Mouse (Mus musculus) midbrain, postnatal 0 days (tissue): Measurements from ENCODE around the gene Pak1ip1. TPM values are rescaled to one million over a fixed set of nuclear protein-coding genes. Genes with fewer than 3 reads are reported as not detected.

Experiments
- ATAC-seq: fragments of 200-750 bp; cut with Nextera tagmentation; 2 replicates; pipeline ENCODE4 v1.8.0; 2017; ENCODE audit warnings: moderate number of reproducible peaks, mild to moderate bottlenecking, moderate TSS enrichment, moderate library complexity; ENCODE audit not compliant: low FRiP score
- DNase-seq: peaks from one replicate; pipeline ENCODE4 v3.0.0-alpha.2; 2015; ENCODE audit warnings: low spot score
- H3K27ac ChIP-seq: fragments of 300-500 bp; sonication (generic); 2 replicates; pipeline ENCODE4 v1.5.1; 2014; ENCODE audit warnings: low read depth, mild to moderate bottlenecking, low read length, mixed read lengths
- H3K27me3 ChIP-seq: fragments of 300-500 bp; sonication (generic); 2 replicates; pipeline ENCODE4 v1.6.1; 2014; ENCODE audit warnings: low read length, control low read depth, mixed read lengths; ENCODE audit not compliant: insufficient read depth
- H3K36me3 ChIP-seq: fragments of 300-500 bp; sonication (generic); 2 replicates; pipeline ENCODE4 v1.6.1; 2014; ENCODE audit warnings: low read length, control low read depth, mixed read lengths; ENCODE audit not compliant: insufficient read depth
- H3K4me1 ChIP-seq: fragments of 300-500 bp; sonication (generic); 2 replicates; pipeline ENCODE4 v1.6.1; 2014; ENCODE audit warnings: mild to moderate bottlenecking, control low read depth, antibody characterized with exemption, low read length, mixed read lengths; ENCODE audit not compliant: insufficient read depth
- H3K4me2 ChIP-seq: fragments of 300-500 bp; sonication (generic); 2 replicates; pipeline ENCODE4 v1.6.1; 2014; ENCODE audit warnings: low read depth, mild to moderate bottlenecking, low read length, mixed read lengths; ENCODE audit not compliant: poor library complexity, severe bottlenecking
- H3K4me3 ChIP-seq: fragments of 300-500 bp; sonication (generic); 2 replicates; pipeline ENCODE4 v1.5.1; 2014; ENCODE audit warnings: low read depth, mild to moderate bottlenecking, low read length, moderate library complexity
- H3K9ac ChIP-seq: fragments of 300-500 bp; sonication (generic); replicated peaks from 2 replicates; pipeline ENCODE4 v1.6.1; 2014; ENCODE audit warnings: mild to moderate bottlenecking, low read length, moderate library complexity, mixed read lengths; ENCODE audit not compliant: poor library complexity, severe bottlenecking
- H3K9me3 ChIP-seq: fragments of 300-500 bp; sonication (generic); 2 replicates; pipeline ENCODE4 v1.6.1; 2016; ENCODE audit warnings: low read length, control low read depth
- CTCF ChIP-seq: IDR thresholded peaks from 2 replicates; pipeline ENCODE4 v1.5.1; 2016; ENCODE audit warnings: antibody characterized with exemption, mild to moderate bottlenecking
- WGBS: fragments of 180-500 bp; shearing (Covaris S2); extraction: QIAGEN DNeasy Blood & Tissue Kit; methylation state at CpG from one replicate; pipeline ENCODE4 v1.1.7; 2014; 5-methylcytosine and 5-hydroxymethylcytosine counted together
- polyA plus RNA-seq: library from polyadenylated mRNA; unstranded; fragments of >200 nt; fragmentation: Nextera tagmentation; extraction: Ambion mirVana; gene quantifications from 2 replicates; pipeline ENCODE4 v1.2.1, GENCODE M21; 2015
- total RNA-seq: library from RNA; depleted of rRNA; stranded (reverse); fragments of >200 nt; gene quantifications from 2 replicates; pipeline ENCODE4 v1.2.3, GENCODE M21; 2014

The Pak1ip1 gene
- total and polyA plus RNA-seq, 2 experiments from 2014 or later = 32.9 to 42.6 TPM

DNA sequence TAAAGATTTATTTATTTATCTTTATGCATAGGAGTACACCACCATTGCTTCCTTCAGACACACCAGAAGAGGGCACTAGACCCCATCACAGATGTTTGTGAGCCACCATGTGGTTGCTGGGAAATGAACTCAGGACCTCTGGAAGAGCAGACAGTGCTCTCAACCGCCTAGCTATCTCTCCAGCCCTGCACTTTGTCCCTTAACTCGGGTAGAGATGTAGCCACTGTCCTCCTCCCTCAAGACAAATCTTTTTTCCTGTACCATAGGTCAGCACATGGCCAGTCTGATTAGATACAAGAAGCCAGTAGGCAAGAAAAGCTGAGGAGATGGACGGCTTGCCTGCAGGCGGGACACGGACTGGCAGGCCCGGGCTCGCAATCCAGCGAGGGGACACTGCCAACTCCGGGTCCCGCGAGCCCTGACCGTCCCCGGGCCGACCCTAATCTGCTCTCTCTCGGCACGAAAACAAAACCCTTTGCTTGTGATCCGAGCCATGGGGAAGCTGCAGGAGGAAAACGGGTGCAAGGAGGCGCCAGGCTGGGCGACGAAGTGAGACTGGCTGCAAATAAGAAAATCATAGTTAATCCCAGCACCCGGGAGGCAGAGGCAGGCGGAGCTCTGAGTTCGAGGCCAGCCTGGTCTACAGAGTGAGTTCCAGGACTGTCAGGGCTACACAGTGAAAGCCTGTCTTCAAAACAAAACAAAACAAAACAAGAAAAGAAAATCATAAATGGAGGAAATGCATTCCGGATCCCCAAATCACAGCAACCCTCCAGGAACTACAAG lies 490 bp upstream of the Pak1ip1 start:
- ATAC-seq (peak; percentile 54), DNase-seq (peak; percentile 55)
- H3K27ac ChIP-seq = peak overlapping the region; percentile 96
- peak overlapping the region; percentile 96 for H3K4me3 ChIP-seq
- peak; percentile 77 for TF ChIP-seq CTCF
- H3K4me2 ChIP-seq = peak overlapping the region; percentile 88
- WGBS = under 1% methylated on average over 25 of the region's 25 CpGs
- peaks cover 9% of the 10 kb centered on the region; the same call in 1 of the 2 replicates for H3K4me1 ChIP-seq
- 0 out of 2 replicates have a peak, but pooled peaks cover 4% of the 10 kb centered on the region for H3K36me3 ChIP-seq
- no peaks in the 10 kb centered on the region for H3K27me3 ChIP-seq
- no peaks in the 10 kb centered on the region for H3K9me3 ChIP-seq
- peak overlapping the region; percentile 88 for H3K9ac ChIP-seq

DNA sequence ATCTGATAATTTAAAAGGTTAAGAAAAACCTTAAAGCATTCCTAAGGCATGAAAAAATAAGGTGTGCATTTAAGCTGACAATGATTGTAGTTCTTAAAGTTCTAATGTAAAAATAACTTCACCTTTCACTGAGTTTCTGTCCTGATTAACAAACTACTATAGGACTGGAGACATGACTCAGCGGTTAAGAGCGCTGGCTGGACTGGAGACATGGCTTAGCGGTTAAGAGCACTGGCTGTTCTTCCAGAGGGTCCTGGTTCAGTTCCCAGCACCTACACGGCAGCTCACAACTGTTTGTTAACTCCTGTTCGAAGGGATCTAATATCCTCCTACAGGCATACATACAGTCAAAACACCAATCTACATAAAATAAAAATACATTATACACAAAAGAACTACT lies 1.2 kb downstream of the Pak1ip1 start:
- H3K27me3 ChIP-seq = no peaks in the 10 kb centered on the region
- TF ChIP-seq CTCF = no peak
- WGBS = 87% methylated on average over 5 of the region's 5 CpGs

DNA sequence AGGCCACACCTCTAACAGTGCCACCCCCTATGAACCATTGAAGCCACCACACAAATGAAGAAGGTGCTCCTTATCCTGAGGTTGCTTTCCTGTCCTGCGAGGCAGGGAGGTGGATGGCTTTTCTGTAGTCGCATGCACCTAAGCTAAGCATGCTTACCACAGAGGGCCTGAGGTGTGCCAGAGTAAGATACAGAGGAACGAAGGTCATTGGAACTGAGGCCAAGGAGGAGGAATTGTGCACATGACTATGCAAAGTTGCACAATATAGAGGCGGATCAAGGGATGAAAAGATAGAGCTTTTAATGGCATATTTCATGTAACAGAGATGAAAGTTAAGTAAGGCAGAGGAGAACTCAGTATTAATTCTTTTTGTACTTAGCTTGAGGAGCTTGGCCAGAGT lies 5.4 kb downstream of the Pak1ip1 start:
- no peak for TF ChIP-seq CTCF

More for the DNA sequence above, 1.2 kb downstream of the Pak1ip1 start:
- Histone ChIP-seq H3K36me3 (peaks cover 14% of the 10 kb centered on the region), H3K9ac (no peak overlapping the region), H3K27ac (no peak overlapping the region), H3K4me2 (peak overlapping the region; percentile 88), H3K4me1 (peaks cover 9% of the 10 kb centered on the region; the same call in 1 of the 2 replicates), H3K4me3 (peak overlapping the region; percentile 96), H3K9me3 (no peaks in the 10 kb centered on the region)
- DNase-seq (no peak), ATAC-seq (no peak)

DNA sequence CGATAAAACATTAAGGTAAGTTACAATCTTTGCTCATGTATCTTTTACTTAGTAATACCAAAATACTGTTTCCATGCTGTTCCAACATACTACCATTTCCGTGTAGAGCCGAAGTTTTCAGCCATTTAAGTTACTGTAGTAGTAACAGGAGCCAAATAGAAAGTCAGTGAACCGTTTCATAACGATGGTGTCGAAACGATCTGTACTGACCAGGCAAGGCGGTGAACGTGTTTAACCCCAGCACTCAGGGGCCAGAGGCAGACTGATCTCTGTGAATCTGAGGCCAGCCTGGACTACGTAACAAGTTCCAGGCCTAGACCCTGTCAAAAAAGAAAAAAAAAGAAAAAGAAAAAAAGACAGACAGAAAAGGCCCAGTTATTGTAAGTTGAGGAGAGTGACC lies 7.4 kb downstream of the Pak1ip1 start:
- DNase-seq (no peak), ATAC-seq (no peak)
- Histone ChIP-seq H3K4me2 (no peak overlapping the region), H3K9ac (no peak overlapping the region), H3K27ac (no peak overlapping the region), H3K4me3 (no peak overlapping the region), H3K4me1 (no peaks in the 10 kb centered on the region), H3K27me3 (no peaks in the 10 kb centered on the region), H3K36me3 (peaks cover 62% of the 10 kb centered on the region), H3K9me3 (no peaks in the 10 kb centered on the region)
- WGBS = 95% methylated on average over 10 of the region's 10 CpGs
- TF ChIP-seq CTCF = no peak

More for the DNA sequence above, 5.4 kb downstream of the Pak1ip1 start:
- no peak overlapping the region for H3K9ac ChIP-seq
- H3K9me3 ChIP-seq = no peaks in the 10 kb centered on the region
- H3K4me1 ChIP-seq = peaks cover 5% of the 10 kb centered on the region; the same call in 1 of the 2 replicates
- no peak for DNase-seq
- H3K36me3 ChIP-seq = peaks cover 47% of the 10 kb centered on the region
- WGBS = 96% methylated on average over 4 of the region's 4 CpGs
- H3K27me3 ChIP-seq = no peaks in the 10 kb centered on the region
- H3K27ac ChIP-seq = no peak overlapping the region
- no peak overlapping the region for H3K4me3 ChIP-seq
- no peak overlapping the region for H3K4me2 ChIP-seq
- ATAC-seq = no peak

DNA sequence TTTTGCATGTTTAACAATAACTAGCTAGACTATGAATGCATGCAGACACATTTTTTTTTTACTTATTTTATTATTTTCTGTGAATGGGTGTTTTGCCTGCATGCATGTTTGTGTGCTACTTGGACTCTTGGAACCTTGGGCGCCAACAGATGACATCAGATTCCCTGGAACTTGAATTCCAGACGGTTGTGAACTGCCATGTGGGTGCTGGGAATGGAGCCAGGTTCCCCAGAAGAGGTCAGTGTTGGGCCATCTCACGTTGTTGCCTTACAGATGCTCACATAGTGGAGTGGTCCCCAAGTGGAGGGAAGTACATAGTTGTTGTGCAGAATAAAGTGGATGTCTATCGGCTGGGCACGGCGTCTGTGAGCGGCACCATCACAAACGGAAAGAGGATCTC lies 8.1 kb downstream of the Pak1ip1 start:
- Histone ChIP-seq H3K9ac (no peak overlapping the region), H3K27me3 (no peaks in the 10 kb centered on the region), H3K4me2 (no peak overlapping the region), H3K36me3 (peaks cover 62% of the 10 kb centered on the region), H3K4me3 (no peak overlapping the region), H3K4me1 (no peaks in the 10 kb centered on the region), H3K9me3 (no peaks in the 10 kb centered on the region), H3K27ac (no peak overlapping the region)
- no peak for ATAC-seq
- TF ChIP-seq CTCF = peak; percentile 32; the same call in 1 of the 2 replicates
- no peak for DNase-seq
- 86% methylated on average over 8 of the region's 8 CpGs for WGBS
